Mouse (Mus musculus) right cerebral cortex, adult 18-20 months (tissue): ENCODE results near the gene Ino80e.
A peak's percentile ranks its signal among the peaks of the same experiment; 100 is the strongest.

Experiments
- DNase-seq: peaks from one replicate; pipeline ENCODE4 v3.0.0; 2022; ENCODE audit warnings: mixed read lengths

The Ino80e gene

DNA sequence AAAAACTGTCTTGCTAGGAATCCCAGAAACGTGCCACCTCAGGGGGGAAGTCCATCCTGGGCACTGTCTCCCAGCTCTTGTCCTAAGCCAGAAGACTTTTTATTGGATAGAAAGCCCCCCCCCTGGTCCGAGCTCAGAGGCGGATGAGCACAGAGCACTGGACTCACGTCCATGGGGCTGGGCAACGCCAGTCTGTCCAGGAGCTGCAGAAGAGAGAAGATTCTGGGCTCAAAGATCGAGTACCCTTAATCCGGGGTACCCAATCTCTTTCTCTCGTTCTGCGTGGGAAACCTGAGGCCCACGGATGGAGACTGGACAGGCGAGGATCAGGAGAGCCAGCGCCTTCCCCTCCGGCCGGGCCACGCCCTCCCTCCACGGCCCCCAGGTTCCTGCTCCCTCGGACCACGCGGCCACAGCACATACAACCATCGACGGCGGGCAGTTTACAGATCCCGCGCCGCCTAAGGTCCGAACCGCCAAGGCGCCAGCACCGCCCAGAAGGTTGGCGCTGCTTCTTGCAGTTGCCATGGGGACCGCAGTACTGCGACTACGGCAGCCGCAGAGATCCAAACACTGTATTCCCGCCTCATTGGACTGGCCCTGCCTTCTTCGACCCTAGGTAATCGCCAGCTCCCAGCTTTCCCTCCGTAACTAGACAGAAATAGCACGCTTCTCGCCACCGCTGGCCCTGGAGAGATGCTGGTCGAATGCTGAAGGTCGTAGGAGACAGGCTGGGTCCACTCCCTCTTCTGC lies 53.3 kb downstream of the Ino80e start:
- peak; percentile 95 for DNase-seq

DNA sequence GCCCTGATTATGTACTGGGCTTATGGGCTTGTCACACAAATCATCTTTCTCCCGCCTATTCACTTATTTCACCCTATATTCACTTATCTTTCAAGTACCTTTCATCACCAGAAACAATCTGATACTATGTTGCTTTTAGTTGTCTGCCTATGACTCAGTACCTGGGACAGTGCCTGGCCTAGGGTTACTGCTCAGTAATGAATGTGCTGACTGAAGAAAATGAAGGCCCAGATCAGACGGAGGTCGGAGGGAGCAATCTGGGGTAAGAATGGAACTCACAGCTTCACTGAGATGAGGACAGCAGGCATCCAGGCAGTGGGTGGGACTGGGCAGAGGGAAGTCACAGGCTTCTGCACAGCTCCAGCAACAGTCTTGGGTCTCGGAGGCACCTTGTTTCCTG lies 54.8 kb downstream of the Ino80e start:
- no peak for DNase-seq

DNA sequence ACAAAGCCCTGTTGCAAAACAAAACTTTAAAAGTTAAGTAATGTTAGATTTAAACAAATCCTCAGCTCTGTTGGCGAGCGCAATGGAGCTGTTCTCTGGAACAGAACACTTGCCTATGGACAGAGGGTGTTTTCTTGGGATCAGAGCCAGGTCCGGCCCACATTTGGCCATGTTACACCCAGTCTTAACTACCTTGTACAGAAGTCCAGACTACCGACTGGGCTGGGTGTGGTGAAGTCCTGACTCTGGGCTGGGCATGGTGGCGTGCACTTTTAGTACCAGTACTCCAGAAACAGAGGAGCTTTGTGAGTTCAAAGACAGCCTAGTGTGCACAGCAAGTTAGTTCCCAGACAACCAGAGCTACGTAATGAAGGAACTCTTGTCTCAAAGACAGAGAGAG lies 55.2 kb downstream of the Ino80e start:
- DNase-seq = no peak

DNA sequence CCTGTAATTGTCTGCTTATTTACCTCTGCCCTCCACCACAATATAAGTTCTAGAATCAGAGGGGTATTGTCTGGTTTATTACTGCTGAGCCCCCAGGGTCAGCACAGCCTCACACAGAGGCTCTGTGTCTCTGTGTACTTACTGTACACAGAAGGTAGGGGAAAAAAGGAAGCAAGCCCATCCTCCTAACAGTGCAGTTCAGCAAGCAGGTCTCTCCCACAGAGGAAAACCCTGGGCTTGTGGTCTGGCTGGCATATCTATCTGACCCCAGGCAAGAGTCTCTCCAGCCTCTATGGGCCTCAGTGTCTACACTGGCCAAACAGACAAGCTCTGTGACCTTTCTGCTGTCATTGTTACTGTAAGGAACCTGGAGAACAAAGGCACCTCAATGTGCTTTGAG lies 58.4 kb downstream of the Ino80e start:
- DNase-seq = no peak

DNA sequence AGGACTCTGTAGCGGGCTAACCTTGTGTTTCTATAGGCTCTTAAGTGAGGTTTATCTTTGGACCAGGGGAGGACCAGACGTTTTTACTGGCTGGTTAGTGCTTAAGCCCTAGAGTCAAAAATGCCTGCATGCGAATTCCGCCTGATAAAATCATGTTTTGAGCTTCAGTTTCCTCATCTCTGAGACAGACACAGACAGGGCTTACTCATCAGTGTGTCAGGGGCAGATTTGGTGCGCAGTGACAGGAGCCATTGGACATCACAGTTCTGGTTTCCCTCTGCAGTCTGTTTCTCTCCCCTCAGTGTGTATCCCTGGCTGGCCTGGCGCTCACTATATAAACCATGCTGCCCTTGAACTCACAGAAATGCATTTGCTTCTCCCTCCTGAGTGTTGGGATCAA lies 59.0 kb downstream of the Ino80e start:
- no peak for DNase-seq

DNA sequence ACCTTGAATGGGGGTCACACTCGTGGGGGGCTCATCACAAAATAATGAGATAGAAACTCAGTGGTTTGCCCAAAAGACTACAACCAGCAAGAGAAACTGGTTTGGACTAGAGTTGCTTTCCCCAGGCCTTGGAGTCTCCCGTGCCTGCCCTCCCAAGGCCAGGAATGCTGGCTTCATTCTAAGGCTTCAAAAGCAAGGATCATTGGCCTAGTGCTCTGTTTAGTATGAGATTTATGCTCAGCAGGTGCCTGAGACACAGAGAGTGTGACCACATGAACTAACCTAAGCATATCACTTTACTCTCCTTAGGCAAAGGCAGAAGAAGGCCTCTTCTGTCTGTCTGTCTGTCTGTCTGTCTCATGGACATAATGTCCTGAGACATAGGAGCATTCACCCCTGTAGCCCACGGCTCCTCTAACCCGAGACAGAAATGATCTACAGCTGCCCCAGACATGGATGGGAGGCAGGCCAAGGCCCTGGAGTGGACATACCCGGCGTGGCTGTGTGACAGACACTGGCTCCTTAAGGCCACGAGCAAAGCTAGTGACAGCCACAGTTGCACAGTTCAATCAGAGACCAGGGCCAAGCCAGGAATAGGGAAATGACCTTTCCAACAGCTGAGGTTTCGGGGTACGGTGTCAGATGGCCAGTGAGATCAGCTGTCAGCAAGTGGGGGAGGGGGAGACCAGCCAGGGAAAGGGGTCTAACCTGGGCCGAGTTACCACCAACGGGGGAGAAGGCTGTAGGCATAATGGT lies 59.9 kb downstream of the Ino80e start:
- DNase-seq = no peak

DNA sequence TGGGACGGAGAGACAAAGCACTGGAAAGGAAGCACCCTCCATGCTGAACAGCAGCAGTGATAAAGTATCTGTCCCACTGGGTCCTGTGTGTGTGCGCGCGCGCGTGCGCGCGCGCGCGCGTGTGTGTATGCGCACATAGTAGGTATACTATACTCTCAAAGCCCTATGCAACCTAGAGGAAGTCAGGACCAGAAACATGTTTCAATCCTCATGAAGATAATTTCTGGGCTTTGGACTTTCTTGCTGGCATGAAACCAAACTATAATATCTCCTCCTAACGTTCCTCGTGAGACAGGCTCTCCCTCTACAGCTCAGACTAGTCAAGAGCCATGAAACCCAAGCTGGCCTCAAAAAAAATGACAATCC lies 61.1 kb downstream of the Ino80e start:
- no peak for DNase-seq
